Mouse (Mus musculus): ENCODE results near the gene Msantd2. TPM values are rescaled to one million over a fixed set of nuclear protein-coding genes. Genes with fewer than 3 reads are reported as not detected.

The Msantd2 gene
- polyA plus RNA-seq, 1 experiment from 2014 or later = 32.3 TPM

GRCm38 (mm10) chr9:37530031-37530887 is 41.1 kb downstream of the Msantd2 start:
- WGBS = 4% methylated on average over 32 of the region's 32 CpGs
- H3K4me2 ChIP-seq = peak overlapping the region; percentile 62
- ATAC-seq = peak; percentile 58
- peaks cover 27% of the 10 kb centered on the region for H3K4me1 ChIP-seq
- peaks cover 70% of the 10 kb centered on the region for H3K27me3 ChIP-seq
- H3K27ac ChIP-seq = no peak overlapping the region
- peak overlapping the region; percentile 33 for H3K4me3 ChIP-seq
- peak overlapping the region; percentile 56 for H3K9ac ChIP-seq
- H3K9me3 ChIP-seq (replicated peaks) = no peaks in the 10 kb centered on the region
- H3K36me3 ChIP-seq (ENCODE audit: poor library complexity, severe bottlenecking) = peaks cover 12% of the 10 kb centered on the region

GRCm38 (mm10) chr9:37530888-37531705 is 42.0 kb downstream of the Msantd2 start:
- peak; percentile 78 for ATAC-seq
- Histone ChIP-seq H3K9ac (peak overlapping the region; percentile 56), H3K27me3 (peaks cover 62% of the 10 kb centered on the region), H3K36me3 (ENCODE audit: poor library complexity, severe bottlenecking) (0 out of 2 replicates have a peak, but pooled peaks cover 4% of the 10 kb centered on the region), H3K27ac (no peak overlapping the region), H3K4me1 (peaks cover 27% of the 10 kb centered on the region), H3K9me3 (replicated peaks) (no peaks in the 10 kb centered on the region), H3K4me3 (peak overlapping the region; percentile 33), H3K4me2 (peak overlapping the region; percentile 62)
- WGBS = 2% methylated on average over 31 of the region's 31 CpGs

- WGBS = 89% methylated on average over 4 of the region's 4 CpGs
- Histone ChIP-seq H3K9ac (no peak overlapping the region), H3K27me3 (peaks cover 8% of the 10 kb centered on the region; the same call in 1 of the 2 replicates), H3K4me2 (no peak overlapping the region), H3K36me3 (ENCODE audit: poor library complexity, severe bottlenecking) (no peaks in the 10 kb centered on the region), H3K4me1 (no peaks in the 10 kb centered on the region), H3K9me3 (replicated peaks) (no peaks in the 10 kb centered on the region), H3K4me3 (no peak overlapping the region), H3K27ac (no peak overlapping the region)
- no peak for ATAC-seq
Observed at GRCm38 (mm10) chr9:37536851-37537250, 47.7 kb downstream of the Msantd2 start.

GRCm38 (mm10) chr9:37537658-37538250 is 48.6 kb downstream of the Msantd2 start:
- Histone ChIP-seq H3K4me1 (no peaks in the 10 kb centered on the region), H3K4me2 (no peak overlapping the region), H3K36me3 (ENCODE audit: poor library complexity, severe bottlenecking) (no peaks in the 10 kb centered on the region), H3K9me3 (replicated peaks) (no peaks in the 10 kb centered on the region), H3K27ac (no peak overlapping the region), H3K9ac (no peak overlapping the region), H3K4me3 (no peak overlapping the region), H3K27me3 (peaks cover 4% of the 10 kb centered on the region; the same call in 1 of the 2 replicates)
- WGBS = 78% methylated on average over 5 of the region's 5 CpGs
- ATAC-seq = no peak

GRCm38 (mm10) chr9:37539170-37540025 is 50.3 kb downstream of the Msantd2 start, which contains the start of gene Vsig2:
Gene Vsig2, plus strand, starts transcription at chr9:37539255.
- no peak within 1 kb of the TSS for H3K4me3 ChIP-seq
- H3K4me1 ChIP-seq = peaks cover 4% of the 10 kb centered on the region; the same call in 1 of the 2 replicates
- 50% methylated on average over 23 of the region's 23 CpGs for WGBS
- H3K27ac ChIP-seq = no peak within 1 kb of the TSS
- no peaks in the 10 kb centered on the region for H3K9me3 ChIP-seq (replicated peaks)
- H3K9ac ChIP-seq = no peak within 1 kb of the TSS
- ATAC-seq = no peak
- H3K36me3 ChIP-seq (ENCODE audit: poor library complexity, severe bottlenecking) = no peaks in the 10 kb centered on the region
- H3K4me2 ChIP-seq = no peak within 1 kb of the TSS
- H3K27me3 ChIP-seq = peaks cover 8% of the 10 kb centered on the region; the same call in 1 of the 2 replicates

- H3K4me2 ChIP-seq = no peak overlapping the region
- no peak overlapping the region for H3K4me3 ChIP-seq
- WGBS = 93% methylated on average over 4 of the region's 4 CpGs
- peaks cover 10% of the 10 kb centered on the region for H3K4me1 ChIP-seq
- no peak overlapping the region for H3K9ac ChIP-seq
- peaks cover 14% of the 10 kb centered on the region for H3K27me3 ChIP-seq
- no peak overlapping the region for H3K27ac ChIP-seq
- H3K9me3 ChIP-seq (replicated peaks) = no peaks in the 10 kb centered on the region
- ATAC-seq = no peak
- H3K36me3 ChIP-seq (ENCODE audit: poor library complexity, severe bottlenecking) = no peaks in the 10 kb centered on the region
Observed at GRCm38 (mm10) chr9:37540226-37540625, 51.1 kb downstream of the Msantd2 start.

- Histone ChIP-seq H3K9ac (no peak overlapping the region), H3K27ac (no peak overlapping the region), H3K4me1 (peaks cover 14% of the 10 kb centered on the region), H3K4me3 (no peak overlapping the region), H3K4me2 (no peak overlapping the region), H3K27me3 (peaks cover 21% of the 10 kb centered on the region), H3K9me3 (replicated peaks) (no peaks in the 10 kb centered on the region), H3K36me3 (ENCODE audit: poor library complexity, severe bottlenecking) (no peaks in the 10 kb centered on the region)
- WGBS = 85% methylated on average over 6 of the region's 6 CpGs
- no peak for ATAC-seq
Observed at GRCm38 (mm10) chr9:37540701-37541575, 51.8 kb downstream of the Msantd2 start.

GRCm38 (mm10) chr9:37541851-37542642 is 52.9 kb downstream of the Msantd2 start:
- H3K9ac ChIP-seq = no peak overlapping the region
- no peak overlapping the region for H3K4me2 ChIP-seq
- no peaks in the 10 kb centered on the region for H3K9me3 ChIP-seq (replicated peaks)
- H3K27me3 ChIP-seq = peaks cover 29% of the 10 kb centered on the region
- no peak for ATAC-seq
- WGBS = 72% methylated on average over 7 of the region's 7 CpGs
- no peak overlapping the region for H3K4me3 ChIP-seq
- H3K4me1 ChIP-seq = peaks cover 14% of the 10 kb centered on the region
- no peak overlapping the region for H3K27ac ChIP-seq
- no peaks in the 10 kb centered on the region for H3K36me3 ChIP-seq (ENCODE audit: poor library complexity, severe bottlenecking)

- Histone ChIP-seq H3K9me3 (replicated peaks) (no peaks in the 10 kb centered on the region), H3K4me2 (peak overlapping the region; percentile 61), H3K4me1 (peaks cover 14% of the 10 kb centered on the region), H3K9ac (no peak overlapping the region), H3K27me3 (peaks cover 32% of the 10 kb centered on the region), H3K36me3 (ENCODE audit: poor library complexity, severe bottlenecking) (no peaks in the 10 kb centered on the region), H3K4me3 (peak overlapping the region; percentile 33), H3K27ac (no peak overlapping the region)
- no peak for ATAC-seq
- WGBS = 34% methylated on average over 12 of the region's 12 CpGs
Observed at GRCm38 (mm10) chr9:37543869-37544440, 54.8 kb downstream of the Msantd2 start.

Measured in forebrain, embryonic 13.5 days (tissue).